Mouse (Mus musculus) large intestine, adult 2 months (tissue): ENCODE data around the gene Zfp629. TPM values are rescaled to one million over a fixed set of nuclear protein-coding genes. Genes with fewer than 3 reads are reported as not detected.

Experiments
- DNase-seq: peaks from one replicate; pipeline ENCODE4 v3.0.0-alpha.2; 2012; ENCODE audit warnings: low read depth, low spot score
- WGBS: fragments of 180-500 bp; shearing (Covaris S2); methylation state at CpG from one replicate; pipeline ENCODE4 v1.1.7; 2018; 5-methylcytosine and 5-hydroxymethylcytosine counted together
- polyA plus RNA-seq: library from polyadenylated mRNA; depleted of rRNA; stranded (reverse); fragments of >200 nt; gene quantifications from 2 replicates; pipeline ENCODE4 v1.2.3, GENCODE M21; 2012; rRNA removed

Gene Zfp629
- polyA plus RNA-seq, 1 experiment = 5.3 TPM

DNA sequence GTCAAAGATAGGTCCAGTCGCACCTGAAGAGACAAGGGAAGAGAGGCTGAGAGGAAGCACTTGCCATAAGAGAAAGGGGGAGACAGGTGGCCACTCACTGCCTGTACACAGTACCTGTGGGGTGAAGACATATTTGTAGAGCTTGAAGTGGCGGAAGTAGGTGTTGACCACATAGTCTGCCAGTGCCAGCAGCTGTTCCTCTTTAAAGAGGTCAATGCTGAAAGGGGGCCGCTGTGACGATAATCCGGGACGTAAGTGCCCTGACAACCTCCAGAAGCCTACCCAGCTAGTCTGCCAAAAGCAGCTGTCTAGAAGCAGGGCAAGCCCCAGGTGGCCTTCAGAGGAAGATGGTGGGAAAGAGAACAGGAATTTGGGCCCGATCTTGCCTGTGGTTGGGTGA is 30.6 kb downstream of the Zfp629 start:
- WGBS = 87% methylated on average over 7 of the region's 7 CpGs
- DNase-seq = no peak

DNA sequence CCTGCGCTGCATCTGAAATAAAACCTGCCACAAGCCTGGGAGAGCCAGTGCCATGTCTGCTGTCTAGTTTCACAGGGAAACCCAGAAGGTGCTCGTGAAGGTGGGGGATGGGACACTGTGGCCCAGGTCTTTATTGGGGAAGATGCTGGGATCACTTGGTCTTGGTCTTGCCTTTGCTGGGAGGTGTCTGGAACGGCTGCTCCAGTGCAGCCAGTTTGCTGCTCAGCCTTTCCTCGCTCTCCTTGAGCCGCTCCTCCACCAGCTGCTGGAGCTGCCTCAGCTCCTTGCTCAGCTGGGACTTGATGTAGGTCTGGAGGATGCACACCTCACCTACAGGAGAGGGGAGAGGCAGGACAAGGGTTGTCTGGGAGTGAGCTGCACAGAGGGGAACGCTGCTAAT is 32.3 kb downstream of the Zfp629 start:
- 94% methylated on average over 6 of the region's 6 CpGs for WGBS
- DNase-seq = no peak

GRCm38 (mm10) chr7:127574115-127574514 is 41.5 kb downstream of the Zfp629 start:
- 10% methylated on average over 7 of the region's 7 CpGs for WGBS
- DNase-seq = no peak

- WGBS = 3% methylated on average over 28 of the region's 28 CpGs
- no peak for DNase-seq
Observed at GRCm38 (mm10) chr7:127573503-127574008, 42.0 kb downstream of the Zfp629 start.

DNA sequence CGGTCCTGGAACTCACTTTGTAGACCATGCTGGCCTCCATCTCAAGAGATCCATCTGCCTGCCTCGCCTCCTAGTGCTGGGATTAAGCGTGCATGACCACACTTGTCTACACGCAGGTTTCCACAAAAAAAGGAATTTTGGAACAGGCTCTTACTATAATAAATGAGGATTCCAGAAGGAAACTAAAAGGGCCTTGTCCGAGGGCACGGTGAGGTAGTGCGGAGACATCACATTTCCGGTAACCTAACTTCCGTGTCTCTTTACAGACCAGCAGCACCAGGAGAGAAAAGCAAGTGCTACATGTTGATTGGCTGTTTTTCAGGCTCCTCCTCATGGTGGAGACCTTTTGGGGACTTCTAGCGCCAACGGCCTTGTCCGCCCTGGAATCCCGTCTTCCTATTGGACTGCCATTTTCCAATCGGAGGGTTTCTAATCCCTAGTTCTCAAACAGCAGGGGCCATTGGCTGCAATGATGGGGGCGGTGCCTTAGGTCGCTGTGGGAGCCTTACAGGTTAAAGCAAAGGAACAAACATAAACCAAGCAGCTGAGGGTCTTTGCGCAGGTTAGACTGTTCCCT is 42.6 kb downstream of the Zfp629 start, which contains the start of gene Phkg2:
Gene Phkg2 (plus strand): TSS at position 446 of the 577 bp plus-strand sequence.
- DNase-seq = peak; percentile 99
- WGBS = under 1% methylated on average over 17 of the region's 17 CpGs

- WGBS = 69% methylated on average over 6 of the region's 6 CpGs
- no peak for DNase-seq
Observed at GRCm38 (mm10) chr7:127564381-127565150, 51.0 kb downstream of the Zfp629 start.

GRCm38 (mm10) chr7:127561340-127561858 is 54.2 kb downstream of the Zfp629 start, which contains the start of gene Tmem265:
TSS of gene Tmem265 (plus strand) at chr7:127561390.
- WGBS = 69% methylated on average over 5 of the region's 5 CpGs
- DNase-seq = no peak

GRCm38 (mm10) chr7:127560580-127560979 is 55.0 kb downstream of the Zfp629 start:
- DNase-seq = no peak
- WGBS = 95% methylated on average over 11 of the region's 11 CpGs

Other genes with a start within 250 kb of the Zfp629 start
- gene Zfp747, start 239.7 kb downstream of the Zfp629 start, polyA plus RNA-seq = 15.0 and 35.0 TPM in 2 replicates
- 6.2 and 9.3 TPM in 2 replicates for gene 9130019O22Rik, start 228.6 kb downstream of the Zfp629 start, polyA plus RNA-seq
- 10.2 and 15.5 TPM in 2 replicates for gene E430018J23Rik, start 222.2 kb downstream of the Zfp629 start, polyA plus RNA-seq
- 5.8 and 8.8 TPM in 2 replicates for gene Zfp764, start 209.0 kb downstream of the Zfp629 start, polyA plus RNA-seq
- gene Zfp688, start 193.7 kb downstream of the Zfp629 start, polyA plus RNA-seq = 18.1 and 20.5 TPM in 2 replicates
- gene Zfp689, start 166.6 kb downstream of the Zfp629 start, polyA plus RNA-seq = 2.1 and 2.5 TPM in 2 replicates
- gene Prr14, start 156.2 kb downstream of the Zfp629 start, polyA plus RNA-seq = 59.8 and 93.6 TPM in 2 replicates
- 21.0 and 26.6 TPM in 2 replicates for gene Fbrs, start 136.6 kb downstream of the Zfp629 start, polyA plus RNA-seq
- 6.7 and 14.4 TPM in 2 replicates for gene Srcap, start 103.8 kb downstream of the Zfp629 start, polyA plus RNA-seq
- gene Gm42715, start 96.2 kb downstream of the Zfp629 start, polyA plus RNA-seq = 12.6 and 14.7 TPM in 2 replicates
- gene Tmem265, start 54.4 kb downstream of the Zfp629 start, polyA plus RNA-seq = 2.7 and 3.5 TPM in 2 replicates
- gene Phkg2, start 42.5 kb downstream of the Zfp629 start, polyA plus RNA-seq = 47.2 and 62.7 TPM in 2 replicates
- gene Ccdc189, start 27.2 kb downstream of the Zfp629 start, polyA plus RNA-seq = 1.3 and 1.4 TPM in 2 replicates
- gene Rnf40, start 27.0 kb downstream of the Zfp629 start, polyA plus RNA-seq = 23.7 and 30.9 TPM in 2 replicates
- 17.5 and 21.2 TPM in 2 replicates for gene Bcl7c, start 93.1 kb upstream of the Zfp629 start, polyA plus RNA-seq
- 3.0 and 3.4 TPM in 2 replicates for gene Ctf1, start 96.9 kb upstream of the Zfp629 start, polyA plus RNA-seq
- gene Ctf2, start 116.4 kb upstream of the Zfp629 start, polyA plus RNA-seq = not detected in 2 replicates
- 28.6 and 34.4 TPM in 2 replicates for gene Fbxl19, start 128.7 kb upstream of the Zfp629 start, polyA plus RNA-seq
- 15.7 and 20.5 TPM in 2 replicates for gene Orai3, start 154.0 kb upstream of the Zfp629 start, polyA plus RNA-seq
- gene Setd1a, start 160.9 kb upstream of the Zfp629 start, polyA plus RNA-seq = 6.7 and 6.8 TPM in 2 replicates
- gene Gm49388, start 169.8 kb upstream of the Zfp629 start, polyA plus RNA-seq = not detected in 2 replicates
- gene Hsd3b7, start 184.8 kb upstream of the Zfp629 start, polyA plus RNA-seq = 55.9 and 69.1 TPM in 2 replicates
- gene Stx4a, start 208.5 kb upstream of the Zfp629 start, polyA plus RNA-seq = 64.0 and 81.2 TPM in 2 replicates
- 1.7 and 3.1 TPM in 2 replicates for gene Stx1b, start 208.8 kb upstream of the Zfp629 start, polyA plus RNA-seq